Mouse (Mus musculus) thymus, postnatal 0 days (tissue): ENCODE results near the gene Rpl11. TPM values are rescaled to one million over a fixed set of nuclear protein-coding genes. Genes with fewer than 3 reads are reported as not detected.
"Not testable (repeated sequence)": the region's sequence is repeated elsewhere in the genome, so short reads cannot be mapped to it uniquely, and the experiment has no call there.

ENCODE experiments used
- DNase-seq: peaks from one replicate; pipeline ENCODE4 v3.0.0-alpha.2; 2015; ENCODE audit warnings: low spot score
- polyA plus RNA-seq: library from polyadenylated mRNA; unstranded; fragments of >200 nt; fragmentation: Nextera tagmentation; extraction: Ambion mirVana; gene quantifications from 2 replicates; pipeline ENCODE4 v1.2.1, GENCODE M21; 2015

Rpl11 gene
- polyA plus RNA-seq, 1 experiment from 2014 or later, result 717 TPM

GRCm38 (mm10) chr4:135981524-135982063, 71.6 kb downstream of the Rpl11 start:
- DNase-seq, result no peak

GRCm38 (mm10) chr4:135980223-135980622, 73.0 kb downstream of the Rpl11 start:
- DNase-seq, result not testable (repeated sequence)

Other genes starting within 250 kb of the Rpl11 start
- gene Srsf10, start 197.7 kb downstream of the Rpl11 start, polyA plus RNA-seq, result 276 TPM in 2 replicates
- gene Pnrc2, start 179.6 kb downstream of the Rpl11 start, polyA plus RNA-seq, result 217 and 229 TPM in 2 replicates
- gene Cnr2, start 158.0 kb downstream of the Rpl11 start, polyA plus RNA-seq, result 5.5 and 5.8 TPM in 2 replicates
- gene Fuca1, start 132.7 kb downstream of the Rpl11 start, polyA plus RNA-seq, result 56.0 and 63.5 TPM in 2 replicates
- gene Hmgcl, start 107.0 kb downstream of the Rpl11 start, polyA plus RNA-seq, result 70.1 and 72.8 TPM in 2 replicates
- 41.8 and 43.9 TPM in 2 replicates for gene Gale, start 89.7 kb downstream of the Rpl11 start, polyA plus RNA-seq
- gene Lypla2, start 80.8 kb downstream of the Rpl11 start, polyA plus RNA-seq, result 145 and 149 TPM in 2 replicates
- gene Pithd1, start 66.2 kb downstream of the Rpl11 start, polyA plus RNA-seq, result 174 and 180 TPM in 2 replicates
- gene Eloa, start 31.7 kb downstream of the Rpl11 start, polyA plus RNA-seq, result 41.5 and 45.0 TPM in 2 replicates
- gene Id3, start 90.1 kb upstream of the Rpl11 start, polyA plus RNA-seq, result 262 and 327 TPM in 2 replicates
- gene E2f2, start 119.0 kb upstream of the Rpl11 start, polyA plus RNA-seq, result 58.9 and 64.1 TPM in 2 replicates
- 1.3 and 2.1 TPM in 2 replicates for gene Asap3, start 152.9 kb upstream of the Rpl11 start, polyA plus RNA-seq
- gene Tcea3, start 194.3 kb upstream of the Rpl11 start, polyA plus RNA-seq, result 1.2 TPM in 2 replicates
- gene Zfp46, start 231.3 kb upstream of the Rpl11 start, polyA plus RNA-seq, result 7.5 and 8.2 TPM in 2 replicates